Mouse (Mus musculus) brain, embryonic 14.5 days (tissue): ENCODE measurements around the gene Rbm33.

Experiments used
- CTCF ChIP-seq: fragments of 200-500 bp; IDR thresholded peaks from 2 replicates; pipeline ENCODE4 v1.5.1; 2012; ENCODE audit warnings: inconsistent platforms, mild to moderate bottlenecking, moderate library complexity, borderline replicate concordance; ENCODE audit not compliant: insufficient read depth, insufficient read length; ENCODE audit errors: extremely low read depth
- POLR2A ChIP-seq: fragments of 200-500 bp; IDR thresholded peaks from 2 replicates; pipeline ENCODE4 v1.6.1; 2012; ENCODE audit warnings: mild to moderate bottlenecking, inconsistent platforms, borderline replicate concordance; ENCODE audit not compliant: poor library complexity, insufficient read depth, insufficient read length, severe bottlenecking; ENCODE audit errors: extremely low read depth

GRCm38 (mm10) chr5:28459456-28460225, 142.7 kb downstream of the Rbm33 start:
- no peak for TF ChIP-seq CTCF
- no peak for TF ChIP-seq POLR2A
